Mouse (Mus musculus): ENCODE data around the gene Tmem151a. TPM values are rescaled to one million over a fixed set of nuclear protein-coding genes. Genes with fewer than 3 reads are reported as not detected.
"Not testable (repeated sequence)": the region's sequence is repeated elsewhere in the genome, so short reads cannot be mapped to it uniquely, and the experiment has no call there.

Tmem151a gene
- polyA plus RNA-seq, 1 experiment = 0.69 TPM

GRCm38 (mm10) chr19:5094243-5094632 is 8.9 kb upstream of the Tmem151a start:
- 1% methylated on average over 21 of the region's 21 CpGs for WGBS
- H3K27ac ChIP-seq (ENCODE audit: insufficient read depth, low read length) = no peak overlapping the region
- peaks cover 8% of the 10 kb centered on the region for H3K4me1 ChIP-seq (ENCODE audit: control insufficient read depth, insufficient read depth, insufficient read length)
- peaks cover 4% of the 10 kb centered on the region for H3K27me3 ChIP-seq (ENCODE audit: control insufficient read depth, insufficient read depth, low read length)
- peaks cover 7% of the 10 kb centered on the region for H3K36me3 ChIP-seq (ENCODE audit: control insufficient read depth, insufficient read depth, low read length)
- H3K4me3 ChIP-seq (ENCODE audit: extremely low read depth, insufficient read depth, insufficient read length) = no peak overlapping the region
- DNase-seq (ENCODE audit: low read depth in 1 of 2, low spot score in 2 of 2) = peak; percentile 58 to 82
- peak; percentile 95 for TF ChIP-seq CTCF (IDR thresholded peaks at IDR 0.05; ENCODE audit: extremely low read depth, insufficient read depth, insufficient read length, insufficient replicate concordance)
- TF ChIP-seq POLR2A (IDR thresholded peaks at IDR 0.05; ENCODE audit: low read depth, low read length) = no peak

GRCm38 (mm10) chr19:5093481-5094242 is 8.3 kb upstream of the Tmem151a start:
- Histone ChIP-seq H3K36me3 (ENCODE audit: control insufficient read depth, insufficient read depth, low read length) (peaks cover 7% of the 10 kb centered on the region), H3K4me1 (ENCODE audit: control insufficient read depth, insufficient read depth, insufficient read length) (peaks cover 7% of the 10 kb centered on the region), H3K27ac (ENCODE audit: insufficient read depth, low read length) (no peak overlapping the region), H3K27me3 (ENCODE audit: control insufficient read depth, insufficient read depth, low read length) (peaks cover 4% of the 10 kb centered on the region), H3K4me3 (ENCODE audit: extremely low read depth, insufficient read depth, insufficient read length) (no peak overlapping the region)
- TF ChIP-seq CTCF (IDR thresholded peaks at IDR 0.05; ENCODE audit: extremely low read depth, insufficient read depth, insufficient read length, insufficient replicate concordance) (no peak), POLR2A (IDR thresholded peaks at IDR 0.05; ENCODE audit: low read depth, low read length) (no peak)
- DNase-seq (ENCODE audit: low read depth in 1 of 2, low spot score in 2 of 2) = no peak
- WGBS = 79% methylated on average over 12 of the region's 12 CpGs

DNA sequence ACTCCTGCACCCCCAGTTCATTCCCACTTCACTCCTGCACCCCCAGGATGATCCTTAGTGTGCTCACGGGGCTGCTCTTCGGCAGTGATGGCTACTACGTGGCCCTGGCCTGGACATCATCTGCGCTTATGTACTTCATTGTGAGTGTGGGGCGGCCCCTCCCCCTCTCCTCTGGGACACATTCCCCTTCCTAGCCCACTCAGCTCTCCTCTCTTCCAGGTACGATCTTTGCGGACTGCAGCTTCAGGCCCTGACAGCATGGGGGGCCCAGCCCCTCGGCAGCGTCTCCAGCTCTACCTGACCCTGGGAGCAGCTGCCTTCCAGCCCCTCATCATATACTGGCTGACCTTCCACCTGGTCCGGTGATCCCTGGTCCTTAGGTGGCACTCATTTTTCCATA is 6.8 kb upstream of the Tmem151a start:
- no peak for DNase-seq (ENCODE audit: low read depth in 1 of 2, low spot score in 2 of 2)
- H3K36me3 ChIP-seq (ENCODE audit: control insufficient read depth, insufficient read depth, low read length) = peaks cover 7% of the 10 kb centered on the region
- H3K27ac ChIP-seq (ENCODE audit: insufficient read depth, low read length) = no peak overlapping the region
- no peak overlapping the region for H3K4me3 ChIP-seq (ENCODE audit: extremely low read depth, insufficient read depth, insufficient read length)
- TF ChIP-seq POLR2A (IDR thresholded peaks at IDR 0.05; ENCODE audit: low read depth, low read length) (no peak), CTCF (IDR thresholded peaks at IDR 0.05; ENCODE audit: extremely low read depth, insufficient read depth, insufficient read length, insufficient replicate concordance) (no peak)
- WGBS = 96% methylated on average over 10 of the region's 10 CpGs
- no peaks in the 10 kb centered on the region for H3K27me3 ChIP-seq (ENCODE audit: control insufficient read depth, insufficient read depth, low read length)
- H3K4me1 ChIP-seq (ENCODE audit: control insufficient read depth, insufficient read depth, insufficient read length) = peaks cover 4% of the 10 kb centered on the region; the same call in 1 of the 2 replicates

- no peak for TF ChIP-seq CTCF (IDR thresholded peaks at IDR 0.05; ENCODE audit: extremely low read depth, insufficient read depth, insufficient read length, insufficient replicate concordance)
- Histone ChIP-seq H3K4me1 (ENCODE audit: control insufficient read depth, insufficient read depth, insufficient read length) (peaks cover 10% of the 10 kb centered on the region), H3K27me3 (ENCODE audit: control insufficient read depth, insufficient read depth, low read length) (peaks cover 10% of the 10 kb centered on the region), H3K27ac (ENCODE audit: insufficient read depth, low read length) (no peak overlapping the region), H3K36me3 (ENCODE audit: control insufficient read depth, insufficient read depth, low read length) (peaks cover 7% of the 10 kb centered on the region), H3K4me3 (ENCODE audit: extremely low read depth, insufficient read depth, insufficient read length) (no peak overlapping the region)
- WGBS = 92% methylated on average over 4 of the region's 4 CpGs
- DNase-seq (ENCODE audit: low read depth in 1 of 2, low spot score in 2 of 2) = no peak
These were observed 4.0 kb upstream of the Tmem151a start for GRCm38 (mm10) chr19:5089324-5089723.

GRCm38 (mm10) chr19:5087884-5088728 is 2.8 kb upstream of the Tmem151a start, which contains the start of gene Yif1a:
Gene Yif1a, plus strand, starts transcription at chr19:5088538.
- TF ChIP-seq CTCF (IDR thresholded peaks at IDR 0.05; ENCODE audit: extremely low read depth, insufficient read depth, insufficient read length, insufficient replicate concordance) = no peak
- TF ChIP-seq POLR2A (IDR thresholded peaks at IDR 0.05; ENCODE audit: low read depth, low read length) = peak; percentile 65; the same call in 1 of the 2 replicates
- peak; percentile 90 to 99 for DNase-seq (ENCODE audit: low read depth in 1 of 2, low spot score in 2 of 2)
- Histone ChIP-seq H3K36me3 (ENCODE audit: control insufficient read depth, insufficient read depth, low read length) (peaks cover 7% of the 10 kb centered on the region), H3K4me3 (ENCODE audit: extremely low read depth, insufficient read depth, insufficient read length) (peak within 1 kb of the TSS; percentile 89), H3K27me3 (ENCODE audit: control insufficient read depth, insufficient read depth, low read length) (peaks cover 10% of the 10 kb centered on the region), H3K4me1 (ENCODE audit: control insufficient read depth, insufficient read depth, insufficient read length) (peaks cover 10% of the 10 kb centered on the region), H3K27ac (ENCODE audit: insufficient read depth, low read length) (peak within 1 kb of the TSS; percentile 72)
- under 1% methylated on average over 58 of the region's 58 CpGs for WGBS

- WGBS = 53% methylated on average over 4 of the region's 4 CpGs
- H3K27ac ChIP-seq (ENCODE audit: insufficient read depth, low read length); H3K4me3 ChIP-seq (ENCODE audit: extremely low read depth, insufficient read depth, insufficient read length); DNase-seq (ENCODE audit: low read depth in 1 of 2, low spot score in 2 of 2); H3K36me3 ChIP-seq (ENCODE audit: control insufficient read depth, insufficient read depth, low read length); H3K4me1 ChIP-seq (ENCODE audit: control insufficient read depth, insufficient read depth, insufficient read length): not testable (repeated sequence)
- peaks cover 12% of the 10 kb centered on the region for H3K27me3 ChIP-seq (ENCODE audit: control insufficient read depth, insufficient read depth, low read length)
These were observed 1.2 kb upstream of the Tmem151a start for GRCm38 (mm10) chr19:5086533-5086932.

DNA sequence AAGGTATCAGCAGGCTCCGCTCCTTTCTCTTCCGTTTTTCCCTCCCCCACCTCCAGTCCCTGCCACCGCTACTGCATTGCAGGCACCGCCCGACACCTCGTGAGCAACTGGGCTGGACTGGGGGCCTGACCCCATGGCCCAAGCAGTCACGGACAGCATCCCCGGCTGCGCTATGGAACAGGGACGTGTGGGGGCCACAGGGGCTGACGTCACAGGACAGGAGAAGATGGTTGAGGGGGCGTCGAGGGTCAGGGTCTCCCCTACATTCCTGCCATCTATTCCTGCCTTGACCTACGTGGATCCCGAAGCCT is 542 bp downstream of the Tmem151a start:
- no peak for TF ChIP-seq CTCF (IDR thresholded peaks at IDR 0.05; ENCODE audit: extremely low read depth, insufficient read depth, insufficient read length, insufficient replicate concordance)
- no peak for TF ChIP-seq POLR2A (IDR thresholded peaks at IDR 0.05; ENCODE audit: low read depth, low read length)
- peaks cover 12% of the 10 kb centered on the region for H3K27me3 ChIP-seq (ENCODE audit: control insufficient read depth, insufficient read depth, low read length)
- H3K27ac ChIP-seq (ENCODE audit: insufficient read depth, low read length) = no peak overlapping the region

More for the DNA sequence above, 542 bp downstream of the Tmem151a start:
- Histone ChIP-seq H3K4me3 (ENCODE audit: extremely low read depth, insufficient read depth, insufficient read length) (peak overlapping the region; percentile 38; the same call in 1 of the 2 replicates), H3K4me1 (ENCODE audit: control insufficient read depth, insufficient read depth, insufficient read length) (peaks cover 10% of the 10 kb centered on the region), H3K36me3 (ENCODE audit: control insufficient read depth, insufficient read depth, low read length) (no peaks in the 10 kb centered on the region)
- no peak for DNase-seq (ENCODE audit: low read depth in 1 of 2, low spot score in 2 of 2)
- 12% methylated on average over 15 of the region's 15 CpGs for WGBS

All from spleen, adult 2 months (tissue).